Mouse (Mus musculus): Measurements from ENCODE around the gene Tdrd9.

Tdrd9 gene

DNA sequence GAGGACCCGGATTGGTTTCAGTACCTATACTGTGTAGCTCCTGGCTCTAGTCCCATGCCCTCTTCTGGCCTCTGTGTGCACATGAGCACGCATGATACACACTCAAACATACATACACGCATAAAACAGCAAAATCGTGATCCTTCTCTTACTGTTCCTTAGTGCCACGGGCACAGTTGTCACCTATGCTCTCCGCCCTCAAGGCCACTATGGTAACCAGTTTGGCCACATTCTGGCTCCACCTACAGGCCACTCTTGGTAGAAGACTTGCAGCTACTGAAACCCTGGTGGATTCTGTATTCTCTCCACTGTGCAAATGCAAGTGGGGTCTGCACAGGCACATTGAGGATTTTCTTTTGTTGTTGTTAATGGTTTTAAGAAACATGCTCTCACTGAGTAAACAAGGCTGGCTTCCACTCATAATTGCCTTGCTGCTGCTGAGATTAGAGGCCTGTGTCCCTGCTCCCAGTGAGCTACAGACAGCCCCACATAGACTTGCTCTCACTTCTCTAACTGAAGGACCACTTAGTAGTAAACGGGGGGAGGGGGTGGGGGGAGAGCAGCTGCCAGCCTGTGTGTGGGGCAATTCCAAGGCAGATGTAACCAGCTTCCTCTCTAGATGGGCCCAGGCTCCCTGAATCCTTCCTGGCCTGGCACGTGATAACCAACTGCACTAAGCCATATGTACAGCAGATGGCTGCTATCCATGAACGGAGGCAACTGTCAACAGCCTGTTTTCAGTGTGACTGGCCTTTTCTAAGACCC, 13.1 kb upstream of the Tdrd9 start:
- DNase-seq (ENCODE audit: low spot score in 2 of 2) = peak in 1 of 2 experiments; percentile 70

DNA sequence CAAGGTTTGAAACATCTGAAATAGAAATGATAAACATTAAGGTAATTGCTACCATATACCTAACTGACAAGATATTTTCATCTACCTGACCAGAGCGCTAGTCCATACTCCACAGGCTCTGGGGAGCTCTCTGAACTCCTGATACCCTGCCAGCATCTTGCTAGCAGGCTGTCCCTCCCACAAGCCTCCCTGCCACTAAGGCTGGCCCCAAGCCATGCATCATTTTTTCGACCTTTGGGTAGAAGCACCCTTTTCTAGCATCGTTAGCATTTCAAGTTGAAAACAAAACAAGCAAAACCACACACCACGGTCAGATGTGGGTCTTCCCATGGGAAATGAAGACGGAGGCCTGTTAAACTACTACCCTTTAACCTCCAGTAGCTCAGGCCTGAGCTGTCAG, 8.0 kb upstream of the Tdrd9 start:
- DNase-seq (ENCODE audit: low spot score in 2 of 2) = no peak

DNA sequence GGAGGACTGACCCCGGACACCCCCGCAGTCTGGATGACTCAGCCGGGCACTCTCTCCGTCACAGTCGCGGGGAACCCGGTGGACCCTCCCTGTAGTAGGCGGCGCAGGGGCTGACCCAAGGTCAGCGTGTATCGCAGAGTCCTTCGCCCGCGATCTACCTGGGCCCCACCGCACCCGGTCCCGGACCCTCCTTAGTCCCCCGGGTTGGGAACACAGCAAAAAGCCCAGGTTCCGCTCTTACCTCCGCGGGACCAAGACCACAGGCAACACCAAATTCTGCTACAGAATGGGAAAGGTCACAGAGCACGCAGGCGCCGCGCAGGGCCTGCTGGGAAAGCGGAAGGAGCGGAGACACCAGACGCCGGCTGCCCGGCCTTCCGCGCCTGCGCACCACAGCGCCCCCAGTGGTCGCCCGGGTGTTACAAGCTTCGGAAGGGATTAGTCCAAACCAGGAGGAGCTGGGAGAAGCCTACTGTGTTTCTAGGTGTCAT, 4.6 kb upstream of the Tdrd9 start, which contains the start of gene Atp5mpl:
TSS of gene Atp5mpl (minus strand) at position 295 of the 491 bp plus-strand sequence.
- peak; percentile 87 to 96 for DNase-seq (ENCODE audit: low spot score in 2 of 2)

- DNase-seq (ENCODE audit: low spot score in 2 of 2) = no peak
These were observed 1.3 kb upstream of the Tdrd9 start for GRCm38 (mm10) chr12:111970085-111970484.

DNA sequence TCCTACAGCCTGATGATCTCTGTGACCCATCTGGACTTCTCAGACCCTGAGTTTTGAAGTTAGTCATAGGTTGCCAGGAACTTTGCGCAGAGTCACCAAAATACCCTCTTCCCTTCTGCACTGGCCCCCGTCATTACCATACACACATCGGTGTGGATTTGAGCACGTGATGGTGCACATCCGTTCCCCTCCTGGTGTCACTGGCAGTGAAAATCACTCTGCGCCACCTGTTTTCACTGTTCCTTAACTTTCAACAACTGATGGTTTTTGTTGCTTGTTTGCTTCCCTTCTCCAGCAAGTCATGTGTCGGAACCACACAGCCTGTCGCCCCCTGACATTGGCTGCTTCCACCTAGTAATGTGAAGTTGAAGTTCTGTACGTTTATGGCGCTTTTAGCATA, 1.1 kb downstream of the Tdrd9 start:
- DNase-seq (ENCODE audit: low spot score in 2 of 2) = no peak

DNA sequence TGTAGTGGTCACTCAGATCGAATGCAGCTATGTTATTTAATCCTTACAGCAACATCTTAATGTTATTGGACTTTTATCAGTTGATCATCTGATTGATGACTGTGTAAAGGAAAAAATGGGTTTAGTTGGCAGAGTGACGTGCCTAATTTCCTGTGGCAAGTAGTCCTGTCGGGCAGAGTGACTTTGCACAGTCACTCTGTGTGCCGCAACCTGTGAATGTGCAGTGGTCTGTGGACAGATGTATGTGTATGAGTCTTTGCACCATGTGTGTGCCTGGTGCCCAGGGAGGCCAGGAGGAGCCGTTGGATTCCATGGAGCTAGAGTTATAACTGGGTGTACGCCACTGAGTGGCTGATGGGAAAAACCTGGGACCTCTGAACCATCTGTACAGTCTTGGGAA, 3.2 kb downstream of the Tdrd9 start:
- no peak for DNase-seq (ENCODE audit: low spot score in 2 of 2)

DNA sequence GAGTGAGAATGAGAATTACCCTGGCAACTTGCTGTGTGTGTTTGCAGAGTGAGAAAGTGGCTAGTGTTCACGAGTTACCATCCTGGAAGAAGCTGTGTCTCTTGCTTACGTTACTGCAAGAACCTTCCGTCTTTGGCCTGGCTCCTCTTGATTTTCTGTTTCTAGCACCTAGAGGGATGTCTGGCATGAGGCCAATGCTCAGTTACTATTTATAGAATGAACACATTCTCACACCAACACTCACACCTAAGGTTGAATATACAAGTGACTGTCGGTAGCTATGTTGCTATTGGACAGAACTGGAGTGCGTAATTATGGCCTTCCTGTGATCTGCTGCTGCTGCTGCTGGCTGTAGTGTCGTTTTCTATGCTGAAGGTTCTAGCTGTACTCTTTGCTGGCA, 5.8 kb downstream of the Tdrd9 start:
- no peak for DNase-seq (ENCODE audit: low spot score in 2 of 2)

DNA sequence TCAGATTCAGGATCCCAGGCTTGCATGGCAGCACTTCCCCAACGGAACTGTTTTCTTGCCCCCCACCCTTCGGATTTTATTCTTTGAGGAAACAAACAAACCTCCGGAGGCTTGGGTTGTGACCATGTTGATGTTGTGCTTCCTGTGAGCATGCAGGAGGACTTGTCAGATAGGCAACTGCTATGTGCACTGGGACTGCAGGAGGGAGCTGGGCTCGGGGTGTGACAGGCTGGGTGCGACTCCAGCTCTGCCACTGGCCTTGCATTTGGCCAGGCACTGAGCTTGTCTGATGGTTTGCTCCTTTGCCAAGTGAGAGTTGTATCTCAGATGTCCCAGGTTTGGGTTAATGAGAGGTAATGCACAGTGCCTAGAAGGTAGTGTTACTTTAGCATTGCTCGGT, 6.9 kb downstream of the Tdrd9 start:
- DNase-seq (ENCODE audit: low spot score in 2 of 2) = no peak

DNA sequence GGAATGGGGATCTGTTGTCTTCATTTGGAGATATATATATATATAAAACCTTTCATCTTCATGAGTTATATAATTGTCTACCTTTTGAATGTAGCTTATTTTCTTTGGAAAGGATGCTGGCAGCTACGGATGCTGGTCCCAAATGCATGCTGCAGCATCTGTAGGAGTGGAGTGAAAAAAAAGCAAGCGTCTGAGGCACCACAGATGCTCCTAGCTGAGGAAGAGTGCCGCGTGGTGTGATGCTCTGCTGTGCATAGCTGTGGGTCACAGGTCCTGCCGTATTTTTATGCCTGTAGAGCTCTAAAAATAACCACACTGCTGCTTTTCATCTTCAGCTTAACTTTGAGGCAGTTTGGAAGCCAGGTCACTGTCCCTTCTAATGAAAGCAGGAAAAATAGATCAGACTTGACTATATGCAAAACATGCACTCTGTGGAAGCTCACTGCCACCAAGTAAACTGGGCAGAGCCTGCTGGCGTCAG, 9.6 kb downstream of the Tdrd9 start, which contains the start of gene Rd3l:
TSS of gene Rd3l (minus strand) at position 431 of the 481 bp plus-strand sequence.
- DNase-seq (ENCODE audit: low spot score in 2 of 2) = no peak

DNA sequence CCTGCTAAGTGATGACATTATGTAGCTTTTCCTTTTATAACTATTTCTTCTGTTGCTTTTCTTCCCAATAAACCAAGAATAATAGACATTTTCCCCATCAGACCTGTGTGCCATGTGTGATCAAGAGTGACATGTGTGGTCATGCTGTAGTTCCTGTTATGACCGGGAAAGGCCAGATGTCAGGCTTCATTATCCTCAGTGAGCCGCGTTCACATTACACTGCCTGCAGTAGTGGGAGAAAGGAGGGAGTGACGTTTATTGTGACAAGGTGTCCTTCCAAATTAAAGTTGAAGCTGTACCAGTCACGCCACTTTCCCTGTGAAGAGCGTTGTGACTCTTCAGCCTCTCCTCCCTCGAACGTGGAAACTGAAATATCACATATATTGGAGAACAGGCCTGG, 10.5 kb downstream of the Tdrd9 start:
- no peak for DNase-seq (ENCODE audit: low spot score in 2 of 2)

GRCm38 (mm10) chr12:111983165-111983564, 11.8 kb downstream of the Tdrd9 start:
- no peak for DNase-seq (ENCODE audit: low spot score in 2 of 2)

DNA sequence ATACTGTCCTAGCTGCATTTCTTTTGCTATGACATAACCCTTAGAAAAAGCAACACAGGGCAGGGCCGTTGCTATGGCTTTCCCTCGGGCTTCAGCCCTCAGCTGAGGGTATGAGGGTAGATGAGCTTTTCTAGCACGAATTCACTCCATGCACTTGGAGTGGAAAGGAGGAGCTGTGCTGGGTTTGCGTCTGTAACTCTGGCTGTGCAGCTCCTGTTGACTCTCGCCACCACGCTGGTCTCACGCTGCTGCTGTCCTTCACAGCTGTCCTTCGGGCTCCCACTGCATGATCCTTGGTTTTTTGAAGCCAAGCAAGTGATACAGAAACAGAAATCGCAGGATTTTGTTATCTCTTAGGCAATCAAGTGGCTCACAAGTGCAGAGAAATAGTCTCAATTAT, 15.4 kb downstream of the Tdrd9 start:
- DNase-seq (ENCODE audit: low spot score in 2 of 2) = no peak

DNA sequence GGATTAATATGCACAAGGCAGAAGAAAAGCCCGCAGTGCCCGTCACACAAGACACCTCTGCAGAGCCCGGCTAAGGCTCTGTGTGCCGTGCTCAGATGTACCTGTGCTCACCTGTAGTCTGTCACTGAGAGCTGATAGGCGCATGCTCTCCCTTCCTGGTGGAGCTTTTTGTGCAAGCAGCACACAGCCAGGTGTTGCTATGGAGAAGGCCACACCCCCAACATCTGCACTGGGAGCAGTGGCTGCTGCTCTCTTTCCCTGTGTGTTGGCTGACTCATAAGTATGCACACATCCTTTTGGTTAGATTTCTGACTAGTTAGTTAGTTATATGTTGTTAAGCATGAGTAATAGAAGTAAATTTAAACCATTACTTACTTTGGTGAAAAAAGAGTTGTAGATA, 21.3 kb downstream of the Tdrd9 start:
- DNase-seq (ENCODE audit: low spot score in 2 of 2) = no peak

- no peak for DNase-seq (ENCODE audit: low spot score in 2 of 2)
These were observed 23.8 kb downstream of the Tdrd9 start for GRCm38 (mm10) chr12:111995161-111995560.

DNA sequence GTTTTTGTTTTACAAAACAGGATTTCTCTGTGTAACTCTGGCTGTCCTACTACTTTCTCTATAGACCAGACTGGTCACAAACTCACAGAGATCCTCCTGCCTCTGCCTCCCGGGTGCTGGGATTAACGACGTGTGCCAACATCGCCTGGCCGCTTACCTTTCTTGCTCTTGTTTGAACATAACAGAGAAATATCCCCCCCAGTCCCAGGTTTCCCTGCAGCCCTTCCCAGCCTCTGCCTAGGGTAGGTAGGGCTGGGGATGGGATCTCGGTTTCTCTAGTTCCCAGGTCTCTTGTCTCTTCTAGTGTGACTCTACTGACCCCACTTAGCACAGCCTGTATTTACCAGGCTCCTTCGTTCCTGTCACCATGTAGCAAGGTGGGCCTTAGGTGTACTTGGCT, 28.4 kb downstream of the Tdrd9 start:
- DNase-seq (ENCODE audit: low spot score in 2 of 2) = no peak

GRCm38 (mm10) chr12:112001223-112001622, 29.9 kb downstream of the Tdrd9 start:
- DNase-seq (ENCODE audit: low spot score in 2 of 2) = peak; percentile 40 to 62

GRCm38 (mm10) chr12:112012511-112013270, 41.3 kb downstream of the Tdrd9 start:
- no peak for DNase-seq (ENCODE audit: low spot score in 2 of 2)

GRCm38 (mm10) chr12:112013271-112013801, 42.0 kb downstream of the Tdrd9 start:
- DNase-seq (ENCODE audit: low spot score in 2 of 2) = no peak

GRCm38 (mm10) chr12:112016346-112016745, 45.0 kb downstream of the Tdrd9 start:
- DNase-seq (ENCODE audit: low spot score in 2 of 2) = no peak

DNA sequence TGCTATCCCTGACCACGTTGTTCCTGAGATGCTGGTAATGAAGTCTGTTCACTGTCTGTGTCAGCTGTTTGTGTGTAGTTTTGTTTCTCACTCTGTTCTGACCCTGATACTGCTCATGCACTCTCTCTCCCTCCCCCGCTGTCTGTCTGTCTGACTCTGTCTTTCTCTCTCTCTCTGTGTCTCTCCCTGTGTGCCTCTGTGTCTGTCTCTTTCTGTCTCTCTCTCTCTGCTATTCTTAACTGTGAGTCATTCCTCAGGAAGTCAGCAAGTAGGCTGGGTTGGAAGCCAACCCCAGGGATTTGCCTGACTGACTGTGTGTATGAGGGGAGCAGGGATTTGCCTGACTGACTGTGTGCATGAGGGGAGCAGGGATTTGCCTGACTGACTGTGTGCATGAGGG, 51.9 kb downstream of the Tdrd9 start:
- no peak for DNase-seq (ENCODE audit: low spot score in 2 of 2)

- DNase-seq (ENCODE audit: low spot score in 2 of 2) = no peak
These were observed 53.4 kb downstream of the Tdrd9 start for GRCm38 (mm10) chr12:112024581-112025310.

- no peak for DNase-seq (ENCODE audit: low spot score in 2 of 2)
These were observed 54.1 kb downstream of the Tdrd9 start for GRCm38 (mm10) chr12:112025457-112025856.

Data from frontal cortex, postnatal 14 days (tissue).